Mouse (Mus musculus) layer of hippocampus, postnatal 36 days (tissue): Measurements from ENCODE around the gene Xrcc1. TPM values are rescaled to one million over a fixed set of nuclear protein-coding genes. Genes with fewer than 3 reads are reported as not detected.
A peak's percentile ranks its signal among the peaks of the same experiment; 100 is the strongest.

Experiments
- DNase-seq, 2 experiments: peaks; one replicate each; pipeline ENCODE4 v3.0.0; 2022
- total RNA-seq, 2 experiments: library from RNA; stranded (reverse); gene quantifications; 2 replicates each; pipeline ENCODE4 v1.2.3; 2021

Gene Xrcc1
- total RNA-seq, 2 experiments from 2014 or later: 34.2 to 37.7 TPM

GRCm38 (mm10) chr7:24529580-24529979, 16.5 kb upstream of the Xrcc1 start:
- no peak for DNase-seq

GRCm38 (mm10) chr7:24530062-24530931, 15.8 kb upstream of the Xrcc1 start, which contains the start of gene Irgq:
Irgq (plus strand) TSS chr7:24530689.
- DNase-seq: peak; percentile 98 to 99

GRCm38 (mm10) chr7:24531211-24531971, 14.7 kb upstream of the Xrcc1 start:
- peak; percentile 71 to 78 for DNase-seq

- no peak for DNase-seq
These were observed 13.0 kb upstream of the Xrcc1 start for GRCm38 (mm10) chr7:24533031-24533571.

GRCm38 (mm10) chr7:24533806-24534205, 12.3 kb upstream of the Xrcc1 start:
- no peak for DNase-seq

- no peak for DNase-seq
These were observed 11.8 kb upstream of the Xrcc1 start for GRCm38 (mm10) chr7:24534301-24534700.

GRCm38 (mm10) chr7:24537081-24537480, 9.0 kb upstream of the Xrcc1 start:
- no peak for DNase-seq

GRCm38 (mm10) chr7:24537591-24537990, 8.5 kb upstream of the Xrcc1 start:
- no peak for DNase-seq

GRCm38 (mm10) chr7:24538154-24538553, 7.9 kb upstream of the Xrcc1 start:
- DNase-seq: no peak

- no peak for DNase-seq
These were observed 7.4 kb upstream of the Xrcc1 start for GRCm38 (mm10) chr7:24538701-24539100.

- DNase-seq: no peak
These were observed 6.4 kb upstream of the Xrcc1 start for GRCm38 (mm10) chr7:24539686-24540085.

- no peak for DNase-seq
These were observed 1.6 kb upstream of the Xrcc1 start for GRCm38 (mm10) chr7:24544506-24544905.

GRCm38 (mm10) chr7:24546634-24547389, 723 bp downstream of the Xrcc1 start:
- peak; percentile 99 for DNase-seq

GRCm38 (mm10) chr7:24547534-24548036, 1.5 kb downstream of the Xrcc1 start:
- no peak for DNase-seq

- DNase-seq: no peak
These were observed 6.1 kb downstream of the Xrcc1 start for GRCm38 (mm10) chr7:24551985-24552759.

GRCm38 (mm10) chr7:24555786-24556185, 9.7 kb downstream of the Xrcc1 start:
- DNase-seq: no peak

- no peak for DNase-seq
These were observed 15.4 kb downstream of the Xrcc1 start for GRCm38 (mm10) chr7:24561450-24561849.

GRCm38 (mm10) chr7:24563191-24563836, 17.2 kb downstream of the Xrcc1 start:
- DNase-seq: no peak

GRCm38 (mm10) chr7:24563837-24564206, 17.7 kb downstream of the Xrcc1 start:
- DNase-seq: no peak

GRCm38 (mm10) chr7:24564607-24565265, 18.6 kb downstream of the Xrcc1 start:
- peak; percentile 55 to 58 for DNase-seq
